Mouse (Mus musculus) myocyte (in vitro differentiated cells): ENCODE data around the gene Csad.

Source experiments
- CEBPB ChIP-seq: IDR thresholded peaks from 2 replicates; pipeline ENCODE4 v1.6.1; 2011; ENCODE audit warnings: mild to moderate bottlenecking, moderate library complexity; ENCODE audit not compliant: poor library complexity, insufficient read depth, severe bottlenecking
- E2F4 ChIP-seq: IDR thresholded peaks from one replicate; pipeline ENCODE4 v1.6.1; 2011; ENCODE audit warnings: mild to moderate bottlenecking, control low read depth, moderate library complexity; ENCODE audit not compliant: insufficient read depth
- MAX ChIP-seq: IDR thresholded peaks from one replicate; pipeline ENCODE4 v1.6.1; 2011; ENCODE audit warnings: low read depth, mild to moderate bottlenecking, control low read depth
- MYOG ChIP-seq, 3 experiments: IDR thresholded peaks; one replicate each; pipeline ENCODE4 v1.6.1; 2011; ENCODE audit warnings: control low read depth in 2 of 3, low read depth in 2 of 3, mild to moderate bottlenecking in 2 of 3; ENCODE audit not compliant: insufficient read length in 2 of 3, control insufficient read depth in 1 of 3, insufficient read depth in 1 of 3
- POLR2A ChIP-seq: IDR thresholded peaks from one replicate; pipeline ENCODE4 v1.6.1; 2011; ENCODE audit warnings: low read depth, mild to moderate bottlenecking, control low read depth, moderate library complexity; ENCODE audit not compliant: insufficient read length
- POLR2AphosphoS2 ChIP-seq: IDR thresholded peaks from one replicate; pipeline ENCODE4 v1.6.1; 2011; ENCODE audit warnings: low read depth, control low read depth; ENCODE audit not compliant: insufficient read length
- TCF12 ChIP-seq: IDR thresholded peaks from one replicate; pipeline ENCODE4 v1.6.1; 2011; ENCODE audit warnings: mild to moderate bottlenecking, control low read depth; ENCODE audit not compliant: poor library complexity, insufficient read depth, severe bottlenecking
- TCF3 ChIP-seq: IDR thresholded peaks from one replicate; pipeline ENCODE4 v1.6.1; 2011; ENCODE audit warnings: low read depth, control low read depth; ENCODE audit not compliant: insufficient read length
- USF1 ChIP-seq: IDR thresholded peaks from one replicate; pipeline ENCODE4 v1.6.1; 2011; ENCODE audit warnings: low read depth, mild to moderate bottlenecking, control low read depth, moderate library complexity

DNA sequence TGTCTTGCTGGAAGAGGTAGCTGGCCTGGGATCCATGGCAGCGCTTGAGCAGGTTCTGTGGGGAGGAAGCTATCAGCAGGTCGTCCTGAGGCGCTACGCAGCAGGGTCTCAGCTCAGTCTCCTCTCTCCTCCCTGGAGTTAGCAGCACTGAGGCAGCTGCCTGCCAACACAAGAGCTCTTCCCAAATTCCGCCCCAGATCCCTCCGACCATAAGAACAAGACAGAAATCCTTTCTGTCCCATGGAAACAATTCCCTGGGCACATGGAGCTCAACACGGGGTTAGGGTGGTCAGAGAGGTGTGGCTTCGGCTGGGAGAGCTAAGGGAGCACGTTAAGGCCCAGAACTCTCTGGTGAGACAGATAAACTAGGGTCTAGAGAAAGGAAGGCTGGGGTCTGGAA lies 25.4 kb downstream of the Csad start:
- TF ChIP-seq POLR2A (no peak), E2F4 (no peak), TCF3 (no peak), MAX (no peak), CEBPB (no peak), TCF12 (no peak), USF1 (no peak), POLR2AphosphoS2 (no peak), MYOG (IDR thresholded peaks at IDR 0.05; ENCODE audit: control insufficient read depth in 1 of 3, insufficient read depth in 1 of 3, insufficient read length in 2 of 3, low read depth in 2 of 3) (no peak)
